Mouse (Mus musculus): Measurements from ENCODE around the gene Krt87. TPM values are rescaled to one million over a fixed set of nuclear protein-coding genes. Genes with fewer than 3 reads are reported as not detected.

The Krt87 gene
- total RNA-seq (2021) = not detected
- long read RNA-seq, experiment 1 = 0 reads
- long read RNA-seq, experiment 2 = 0 reads

DNA sequence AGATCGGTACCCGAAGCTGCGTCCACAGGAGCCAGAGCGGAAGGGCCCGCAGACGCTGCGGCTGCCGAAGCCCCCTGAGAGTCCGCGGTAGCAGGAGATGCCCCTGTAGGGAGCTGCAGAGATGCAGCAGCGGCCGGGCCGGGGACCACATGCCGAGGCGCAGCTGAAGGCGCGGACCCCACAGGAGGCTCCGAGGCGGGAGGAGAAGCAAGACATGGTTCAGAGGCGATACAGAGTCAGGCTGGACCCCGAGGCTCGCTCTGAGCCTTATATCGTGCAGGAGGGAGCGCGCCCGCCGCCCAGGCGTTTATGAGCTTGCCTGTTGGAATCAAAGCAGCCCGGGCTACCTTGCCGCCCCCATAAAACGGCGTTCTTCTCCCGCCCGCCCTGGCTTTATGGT is at the start of gene Krt87:
Gene Krt87, minus strand, starts transcription at position 250 of the 400 bp plus-strand sequence.
- intact Hi-C loops (cut with DNase I) = no loop called here
- DNase-seq = no peak

DNA sequence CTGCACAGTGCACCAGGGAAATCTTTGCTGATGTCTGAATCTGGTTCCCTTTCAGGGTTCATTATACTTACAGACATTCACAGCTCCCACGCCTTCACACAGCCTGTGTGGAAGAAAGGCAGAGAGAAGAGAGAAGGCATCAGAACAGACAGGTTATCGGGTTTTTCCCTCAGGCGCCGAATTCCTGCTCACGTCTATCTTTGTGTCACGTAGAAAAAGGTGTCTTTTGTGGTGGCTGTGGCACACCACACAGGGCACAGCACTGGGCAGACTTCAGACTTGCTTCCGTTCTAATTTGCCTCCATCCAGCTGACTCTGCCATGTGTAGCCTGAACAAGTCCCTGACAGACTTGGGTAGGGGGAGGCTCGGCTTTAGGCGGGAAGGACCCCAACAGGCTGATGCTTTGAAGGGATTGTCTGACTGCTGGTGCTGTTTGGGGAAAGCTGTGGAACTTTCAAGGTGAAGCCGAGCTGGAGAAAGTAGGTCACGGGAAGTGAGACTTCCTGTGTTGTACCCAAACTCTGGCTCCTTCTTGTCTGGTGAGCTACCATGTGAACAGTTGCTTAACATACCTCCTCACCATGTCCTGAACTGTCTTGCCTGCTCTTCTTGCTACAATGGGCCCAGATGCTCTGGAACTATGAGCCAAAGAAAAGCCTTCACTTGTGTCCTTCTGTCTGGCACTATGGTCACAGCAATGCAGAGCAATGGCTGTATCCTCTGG is 47.5 kb upstream of the Krt87 start:
- no peak for DNase-seq
- intact Hi-C loops (cut with DNase I) = no loop called here

- no peak for DNase-seq
- intact Hi-C loops (cut with DNase I) = no loop called here
These were observed 46.3 kb upstream of the Krt87 start for GRCm38 (mm10) chr15:101484939-101485338.

DNA sequence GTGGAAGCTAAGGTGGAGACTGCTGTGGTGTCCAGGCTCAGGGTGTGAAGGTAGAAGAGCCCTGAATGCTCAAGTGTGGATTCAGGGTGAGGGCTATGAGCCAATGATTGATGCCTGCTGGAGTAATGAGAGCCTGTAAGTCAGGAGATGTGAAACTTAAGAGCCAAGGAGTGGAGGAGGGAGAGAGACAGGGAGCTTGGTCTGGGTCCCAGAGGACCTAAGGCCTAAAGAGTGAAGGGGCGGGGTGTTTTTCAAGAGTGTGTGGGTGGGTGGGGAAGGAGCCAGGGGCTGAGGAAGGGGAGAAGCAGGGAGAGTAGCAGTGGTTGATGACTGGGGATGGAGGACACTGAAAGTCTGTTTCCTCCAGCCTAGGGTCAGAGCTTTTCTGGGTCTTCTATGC is 45.0 kb upstream of the Krt87 start:
- DNase-seq = no peak
- intact Hi-C loops (cut with DNase I) = no loop called here

DNA sequence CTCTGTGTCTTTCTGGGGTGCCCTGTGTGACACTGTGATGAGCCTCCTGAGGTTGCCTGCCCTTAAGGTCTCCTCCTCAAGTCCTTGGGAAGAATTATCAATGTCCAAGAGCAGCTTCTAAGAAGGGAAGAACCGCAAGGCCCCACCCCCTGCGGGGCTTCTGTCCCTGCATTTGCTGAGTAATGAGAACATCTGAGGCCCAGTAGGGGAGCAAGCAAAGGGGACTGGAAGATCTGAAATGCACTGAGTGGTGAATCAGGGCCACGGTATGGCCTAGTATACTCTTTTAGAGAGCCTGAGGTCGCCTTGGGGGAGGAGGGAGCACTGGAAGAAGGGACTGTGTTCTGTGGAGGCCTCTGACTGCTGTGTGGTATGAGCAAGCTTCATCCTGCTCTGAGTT is 43.5 kb upstream of the Krt87 start:
- intact Hi-C loops (cut with DNase I) = no loop called here
- no peak for DNase-seq

DNA sequence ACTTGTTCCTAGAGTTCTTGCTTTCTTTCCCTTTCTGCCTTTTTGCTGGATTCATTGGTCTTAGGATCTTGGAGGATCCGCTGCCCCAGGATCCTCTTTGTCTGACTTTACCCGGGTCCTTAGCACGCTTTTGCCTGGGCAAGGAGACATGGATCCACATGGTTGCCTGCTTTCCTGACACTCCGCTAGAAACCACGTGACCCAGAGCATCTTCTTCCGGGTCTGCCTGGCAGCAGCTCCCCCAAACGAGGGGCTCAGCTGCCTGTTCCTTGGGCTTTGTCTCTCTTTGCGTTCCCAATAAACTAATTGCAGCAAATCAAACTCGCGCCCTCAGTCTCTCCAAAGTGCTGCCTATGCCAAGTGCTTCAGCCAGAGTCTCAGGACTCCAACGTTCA is 41.1 kb upstream of the Krt87 start:
- DNase-seq = no peak

GRCm38 (mm10) chr15:101479007-101479665 is 40.5 kb upstream of the Krt87 start:
- intact Hi-C loops (cut with DNase I) = no loop called here
- DNase-seq = peak; percentile 30 to 59

More for the DNA sequence above, 41.1 kb upstream of the Krt87 start:
- intact Hi-C loops (cut with DNase I) = no loop called here

DNA sequence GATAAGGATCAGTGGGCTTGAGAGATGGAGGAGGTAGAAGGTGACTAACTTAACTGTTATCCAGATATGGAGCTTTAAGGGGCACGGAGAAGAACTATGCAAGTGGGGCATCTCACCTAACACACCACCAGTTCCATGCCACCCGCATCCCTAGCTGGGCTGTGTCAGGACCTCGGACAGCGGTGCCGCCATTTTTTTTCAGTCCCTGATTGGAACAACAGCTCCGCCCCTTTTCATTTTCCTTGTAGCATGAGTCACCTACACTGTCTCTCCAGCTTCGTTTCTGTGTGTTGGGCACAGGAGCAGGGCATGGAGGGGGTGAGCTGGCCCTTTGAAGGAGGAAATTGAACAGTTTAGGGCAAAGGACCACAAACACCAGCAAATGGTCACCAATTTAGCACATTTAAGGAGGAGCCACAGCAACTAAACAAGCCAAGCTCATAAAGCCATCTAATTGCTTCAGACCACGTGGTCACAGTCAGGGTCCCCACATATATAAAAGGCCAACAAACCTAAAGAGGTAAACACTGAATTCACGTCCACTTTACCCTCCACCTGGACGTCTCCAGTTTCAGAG is 34.4 kb upstream of the Krt87 start, which contains the start of gene Krt86:
Gene Krt86, plus strand, starts transcription at position 527 of the 577 bp plus-strand sequence.
- DNase-seq = peak; percentile 18 to 40
- intact Hi-C loops (cut with DNase I) = no loop called here

- intact Hi-C loops (cut with DNase I) = no loop called here
- DNase-seq = no peak
These were observed 30.5 kb upstream of the Krt87 start for GRCm38 (mm10) chr15:101469093-101469492.

GRCm38 (mm10) chr15:101463651-101464050 is 25.0 kb upstream of the Krt87 start, which contains the start of gene Krt81:
Gene Krt81, minus strand, starts transcription at chr15:101463751.
- no peak for DNase-seq

DNA sequence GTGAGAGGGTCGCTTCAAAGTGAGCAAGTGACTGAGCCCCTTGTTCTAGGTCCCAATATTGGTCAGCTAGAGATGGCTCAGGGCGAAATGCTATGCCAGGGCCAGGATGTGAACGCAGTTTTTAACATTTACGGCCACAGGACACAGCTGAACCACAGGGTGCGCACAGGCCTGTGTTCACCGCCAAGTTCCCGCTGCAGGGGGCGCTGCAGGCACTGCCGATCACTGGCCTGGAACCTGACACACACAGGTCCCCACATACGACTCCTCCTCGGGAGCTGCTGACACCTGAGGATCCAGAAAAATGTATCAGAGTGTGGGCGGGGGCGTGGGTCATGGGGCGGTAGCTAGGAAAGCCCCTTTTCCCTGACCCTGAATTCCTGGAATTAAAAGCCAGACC is 20.7 kb upstream of the Krt87 start:
- DNase-seq = no peak
- intact Hi-C loops (cut with DNase I) = no loop called here

More at GRCm38 (mm10) chr15:101463651-101464050, 25.0 kb upstream of the Krt87 start, which contains the start of gene Krt81:
- intact Hi-C loops (cut with DNase I) = no loop called here

GRCm38 (mm10) chr15:101458361-101458930 is 19.8 kb upstream of the Krt87 start:
- intact Hi-C loops (cut with DNase I) = no loop called here
- DNase-seq = peak in 1 of 2 experiments; percentile 10

DNA sequence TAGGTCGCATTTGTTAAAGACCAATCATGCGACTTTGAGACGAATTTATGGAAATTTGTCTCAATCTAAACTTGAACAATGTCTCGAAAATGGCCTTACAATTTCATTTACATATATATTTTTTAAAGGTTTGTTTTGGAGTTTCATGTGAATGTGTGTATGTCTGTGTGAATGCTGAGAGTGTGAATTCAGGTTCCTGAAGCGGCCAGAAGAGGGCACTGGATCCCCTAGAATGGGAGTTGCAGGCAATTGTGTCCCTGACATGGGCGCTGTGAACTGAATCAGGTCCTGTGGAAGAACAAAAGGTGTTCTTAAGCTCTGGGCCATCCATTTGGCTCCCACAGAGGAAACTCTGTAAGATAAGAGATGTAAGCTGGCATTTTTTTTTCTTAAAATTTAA is 17.3 kb upstream of the Krt87 start:
- no peak for DNase-seq
- intact Hi-C loops (cut with DNase I) = no loop called here

DNA sequence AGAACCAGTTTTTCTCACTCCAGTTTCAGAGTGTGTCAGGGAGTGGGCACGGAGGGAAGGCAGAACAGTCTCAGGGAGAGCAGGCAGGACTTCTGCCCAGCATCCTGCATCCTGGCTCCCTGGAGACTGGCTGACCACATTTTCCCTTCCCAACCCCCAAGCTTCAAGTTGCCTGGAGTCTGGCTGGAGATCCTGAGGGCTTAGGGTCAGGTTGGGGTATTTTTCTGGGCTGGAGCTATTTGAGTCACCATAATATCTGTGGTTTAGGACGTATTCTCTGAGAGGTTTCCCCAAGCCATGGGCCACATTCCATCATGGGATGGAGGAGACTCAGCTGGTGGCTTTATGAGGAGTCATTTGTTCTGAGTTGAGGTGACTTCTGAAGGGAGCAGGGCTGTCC is 16.7 kb upstream of the Krt87 start:
- intact Hi-C loops (cut with DNase I) = no loop called here
- no peak for DNase-seq

DNA sequence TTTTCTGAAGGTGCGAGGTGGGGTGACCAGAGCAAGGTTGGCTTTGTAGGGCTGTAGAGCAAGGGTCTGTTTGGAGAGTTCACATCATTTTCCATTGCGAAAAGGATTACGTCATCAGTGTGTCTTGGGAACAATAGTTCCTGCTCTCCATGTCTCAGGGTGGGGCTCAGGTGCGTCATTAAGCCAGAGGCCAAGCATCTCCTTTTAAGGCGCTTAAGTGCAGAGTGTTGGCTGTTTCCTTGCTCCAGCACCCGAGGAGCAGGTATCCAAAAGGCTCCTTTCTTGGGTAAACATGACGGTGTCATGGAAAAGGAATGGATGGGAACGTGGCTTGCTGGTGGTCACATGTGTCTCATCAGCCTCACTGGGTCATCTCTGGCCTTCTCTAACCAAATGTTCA is 16.2 kb upstream of the Krt87 start:
- intact Hi-C loops (cut with DNase I) = no loop called here

GRCm38 (mm10) chr15:101453093-101453736 is 14.6 kb upstream of the Krt87 start:
- DNase-seq = peak; percentile 78 to 89
- intact Hi-C loops (cut with DNase I) = loop anchor here (2.0 kb wide), 1 partner anchor 112 kb away; no protein-coding TSS in a partner anchor

More for the DNA sequence above, 16.2 kb upstream of the Krt87 start:
- DNase-seq = no peak

DNA sequence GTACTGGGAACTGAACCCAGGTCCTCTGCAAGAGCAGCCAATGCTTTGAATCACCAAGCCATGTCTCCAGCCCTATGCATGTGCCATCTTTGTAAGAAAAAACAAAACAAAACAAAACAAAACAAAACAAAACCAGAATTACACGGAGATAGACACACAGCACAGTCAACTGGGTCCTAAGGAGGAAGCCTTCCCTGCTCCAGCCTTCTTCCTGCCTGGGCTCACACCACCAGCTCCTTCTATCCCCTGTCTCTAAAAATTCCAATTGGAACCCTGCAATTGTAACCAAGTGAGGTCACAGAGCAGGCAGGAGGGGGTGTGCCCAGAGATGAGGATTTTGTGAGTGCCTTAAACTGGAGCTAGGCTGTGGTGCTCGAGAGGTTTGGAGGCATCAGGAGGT is 8.8 kb upstream of the Krt87 start, which contains the start of gene Krt88:
Gene Krt88, plus strand, starts transcription at position 301 of the 400 bp plus-strand sequence.
- DNase-seq = no peak
- intact Hi-C loops (cut with DNase I) = no loop called here

GRCm38 (mm10) chr15:101446572-101446971 is 8.0 kb upstream of the Krt87 start:
- intact Hi-C loops (cut with DNase I) = no loop called here
- DNase-seq = peak; percentile 50 to 70

GRCm38 (mm10) chr15:101440837-101441236 is 2.2 kb upstream of the Krt87 start:
- no peak for DNase-seq
- intact Hi-C loops (cut with DNase I) = no loop called here

GRCm38 (mm10) chr15:101436611-101437010 is 2.0 kb downstream of the Krt87 start:
- DNase-seq = no peak
- intact Hi-C loops (cut with DNase I) = no loop called here

Data from heart, postnatal 14 days (tissue).